9 mouse cellular contexts compared by ENCODE assay signal in genomic region chr13:4281471-4282412, GRCm38 (mm10). TPM values are rescaled to one million over a fixed set of nuclear protein-coding genes. Genes with fewer than 3 reads are reported as not detected.
DNase-seq lines count a peak whose midpoint lies in the region; ATAC-seq and TF ChIP-seq lines count a peak whose summit lies in the region.
"Had no signal": no experiment of that assay in that cellular context is flagged by ENCODE, and none has a peak within 500 bp of the region (broad histone marks: within the 10 kb centered on the region; RNA-seq: fewer than 3 reads in every experiment).

No protein-coding gene starts in this region.

- H3K9me3 ChIP-seq in heart, embryonic 12.5 days (replicated peaks): no peaks in the 10 kb centered on the region
- no peaks in the 10 kb centered on the region for H3K9me3 ChIP-seq in ES-E14 (ENCODE audit: control insufficient read depth, insufficient read depth, low read depth, low read length)
- H3K9me3 ChIP-seq in forebrain, embryonic 10.5 days: no peaks in the 10 kb centered on the region
- no peaks in the 10 kb centered on the region for H3K9me3 ChIP-seq in liver, embryonic 11.5 days (ENCODE audit: control insufficient read depth, low read length)
- H3K9me3 ChIP-seq: heart, embryonic 15.5 days had no signal

- in situ Hi-C loops in ES-E14 (cut with MboI; ENCODE audit: low sequenced_read_pairs in 2 of 2, unreplicated experiment in 2 of 2): loop anchor here in 1 of 2 experiments (10.0 kb wide), 1 partner anchor 147 kb away; no protein-coding TSS in a partner anchor

- DNase-seq in heart, adult 2 months: no peak
- DNase-seq in ES-E14 (ENCODE audit: low read depth, low spot score): peak; percentile 35
- DNase-seq in forebrain, embryonic 10.5 days (ENCODE audit: extremely low spot score, low spot score): peak; percentile 16
- DNase-seq in induced T-regulatory cell, adult 2 months (ENCODE audit: low read depth): peak; percentile 27
- no peak for DNase-seq in liver, embryonic 11.5 days (ENCODE audit: low spot score)
- DNase-seq in retina, embryonic 14.5 days (ENCODE audit: low spot score): peak; percentile 71
- DNase-seq in gastrocnemius, postnatal 10 days: no peak

- no peaks in the 10 kb centered on the region for H3K27me3 ChIP-seq in heart, adult 2 months (ENCODE audit: control insufficient read depth, insufficient read depth, low read length)
- no peaks in the 10 kb centered on the region for H3K27me3 ChIP-seq in heart, embryonic 12.5 days (replicated peaks)
- no peaks in the 10 kb centered on the region for H3K27me3 ChIP-seq in forebrain, embryonic 10.5 days (ENCODE audit: poor library complexity, severe bottlenecking)
- H3K27me3 ChIP-seq in liver, embryonic 11.5 days (replicated peaks; ENCODE audit: control insufficient read depth, insufficient read depth, low read length): no peaks in the 10 kb centered on the region
- H3K27me3 ChIP-seq: heart, embryonic 15.5 days had no signal

- H3K4me3 ChIP-seq in heart, adult 2 months: no peak overlapping the region
- H3K4me3 ChIP-seq in heart, embryonic 12.5 days: no peak overlapping the region
- H3K4me3 ChIP-seq in ES-E14 (ENCODE audit: insufficient read depth in 1 of 2, low read depth in 1 of 2, low read length in 2 of 2, poor library complexity in 1 of 2, severe bottlenecking in 1 of 2): no peak overlapping the region
- H3K4me3 ChIP-seq in forebrain, embryonic 10.5 days: no peak overlapping the region
- no peak overlapping the region for H3K4me3 ChIP-seq in liver, embryonic 11.5 days (ENCODE audit: low read depth, low read length)
- H3K4me3 ChIP-seq: heart, embryonic 15.5 days had no signal

- no peak for ATAC-seq in heart, embryonic 12.5 days (ENCODE audit: insufficient number of reproducible peaks, low FRiP score)
- peak; percentile 38; the same call in 1 of the 2 replicates for ATAC-seq in liver, embryonic 11.5 days (replicated peaks; ENCODE audit: low FRiP score)

- intact Hi-C loops in heart, adult 2 months (cut with DNase I): loop anchor here (1.0 to 5.0 kb wide), 4 partner anchors 93 to 269 kb away; no protein-coding TSS in a partner anchor

- peak; percentile 82 for TF ChIP-seq CTCF in heart, adult 2 months (IDR thresholded peaks at IDR 0.05)

- H3K36me3 ChIP-seq in heart, adult 2 months (ENCODE audit: control insufficient read depth, insufficient read depth, low read length): no peaks in the 10 kb centered on the region
- no peaks in the 10 kb centered on the region for H3K36me3 ChIP-seq in heart, embryonic 12.5 days
- H3K36me3 ChIP-seq in ES-E14 (ENCODE audit: control insufficient read depth, insufficient read depth, low read length, poor library complexity, severe bottlenecking): no peaks in the 10 kb centered on the region
- no peaks in the 10 kb centered on the region for H3K36me3 ChIP-seq in forebrain, embryonic 10.5 days (replicated peaks)
- no peaks in the 10 kb centered on the region for H3K36me3 ChIP-seq in liver, embryonic 11.5 days (ENCODE audit: control insufficient read depth, insufficient read depth, low read length)
- H3K36me3 ChIP-seq: heart, embryonic 15.5 days had no signal

- no peak overlapping the region for H3K27ac ChIP-seq in heart, adult 2 months
- no peak overlapping the region for H3K27ac ChIP-seq in heart, embryonic 12.5 days (ENCODE audit: poor library complexity, severe bottlenecking)
- H3K27ac ChIP-seq in ES-E14 (ENCODE audit: insufficient read depth, low read depth, low read length, poor library complexity, severe bottlenecking): no peak overlapping the region
- no peak overlapping the region for H3K27ac ChIP-seq in forebrain, embryonic 10.5 days
- H3K27ac ChIP-seq in liver, embryonic 11.5 days (ENCODE audit: low read depth, low read length): no peak overlapping the region
- H3K27ac ChIP-seq: heart, embryonic 15.5 days had no signal

- H3K79me2 ChIP-seq in heart, adult 2 months (replicated peaks; ENCODE audit: control insufficient read depth, insufficient read depth, low read length): no peaks in the 10 kb centered on the region

- no peaks in the 10 kb centered on the region for H3K4me1 ChIP-seq in heart, adult 2 months (ENCODE audit: control insufficient read depth, insufficient read depth, low read length)
- no peaks in the 10 kb centered on the region for H3K4me1 ChIP-seq in heart, embryonic 12.5 days (replicated peaks)
- H3K4me1 ChIP-seq in ES-E14 (ENCODE audit: control insufficient read depth in 2 of 2, insufficient read depth in 2 of 2, low read length in 2 of 2, poor library complexity in 1 of 2): no peaks in the 10 kb centered on the region
- no peaks in the 10 kb centered on the region for H3K4me1 ChIP-seq in forebrain, embryonic 10.5 days
- H3K4me1 ChIP-seq in liver, embryonic 11.5 days (replicated peaks; ENCODE audit: control insufficient read depth, insufficient read depth, low read length): no peaks in the 10 kb centered on the region
- H3K4me1 ChIP-seq: heart, embryonic 15.5 days had no signal

- TF ChIP-seq POLR2A in heart, adult 2 months (IDR thresholded peaks at IDR 0.05; ENCODE audit: insufficient read depth, low read depth, low read length): no peak

- no peak overlapping the region for H3K4me2 ChIP-seq in heart, embryonic 12.5 days
- H3K4me2 ChIP-seq in liver, embryonic 11.5 days: no peak overlapping the region
- H3K4me2 ChIP-seq: heart, embryonic 15.5 days had no signal

- no peak overlapping the region for H3K9ac ChIP-seq in heart, adult 2 months (ENCODE audit: low read depth, low read length)
- H3K9ac ChIP-seq in heart, embryonic 12.5 days: no peak overlapping the region
- no peak overlapping the region for H3K9ac ChIP-seq in ES-E14 (ENCODE audit: insufficient read depth, low read depth, low read length, poor library complexity, severe bottlenecking)
- H3K9ac ChIP-seq in liver, embryonic 11.5 days (ENCODE audit: low read depth, low read length): no peak overlapping the region
- H3K9ac ChIP-seq: heart, embryonic 15.5 days had no signal

- 25% methylated on average over 7 of the region's 7 CpGs for WGBS in heart, adult 2 months
- WGBS in heart, embryonic 12.5 days: 31% methylated on average over 7 of the region's 7 CpGs
- WGBS in forebrain, embryonic 10.5 days: 46% methylated on average over 7 of the region's 7 CpGs
- 32% methylated on average over 7 of the region's 7 CpGs for whole genome bisulfite sequencing in liver, embryonic 11.5 days

- no peak for TF ChIP-seq EP300 in heart, adult 2 months (IDR thresholded peaks at IDR 0.05; ENCODE audit: insufficient read depth, low read depth, low read length)

TF ChIP-seq in ES-E14, 5 proteins besides CTCF, POLR2A, EP300 and RAD21:
- TF ChIP-seq HCFC1 (IDR thresholded peaks at IDR 0.05; ENCODE audit: borderline replicate concordance, insufficient read depth, low read length): no peak
- peak; percentile 99 for TF ChIP-seq ZC3H11A (IDR thresholded peaks at IDR 0.05; ENCODE audit: borderline replicate concordance, low read depth, low read length)
TF ChIP-seq in ES-E14: peak in this region for 1.

RNA-seq across cellular contexts. Expression of gene Akr1c12, which starts 2.5 kb away (rescaled TPM):
- total RNA-seq in heart, adult 2 months (2021): not detected
- 0.12 and 0.14 TPM in 2 replicates for polyA plus RNA-seq in heart, adult 2 months (2012; rRNA removed)
- 0.53 and 0.55 TPM in 2 replicates for polyA plus RNA-seq in heart, embryonic 12.5 days (2016; fragmentation: Nextera tagmentation; extraction: Ambion mirVana)
- 0.76 TPM in 1 of 2 replicates, not detected in the other for total RNA-seq in ES-E14 (2012; rRNA removed)
- polyA plus RNA-seq in forebrain, embryonic 10.5 days (2016; fragmentation: Nextera tagmentation; extraction: Ambion mirVana): 0.15 TPM in 1 of 2 replicates, not detected in the other
- polyA plus RNA-seq in liver, embryonic 11.5 days (2014; fragmentation: Nextera tagmentation; extraction: Ambion mirVana): 16.7 and 17.8 TPM in 2 replicates
- not detected for total RNA-seq in gastrocnemius, postnatal 10 days (2021)

RNA-seq across cellular contexts. Expression of gene Akr1c19, which starts 53.2 kb away (rescaled TPM):
- total RNA-seq in heart, adult 2 months (2021): 1 to 10 TPM; 1.4 TPM
- polyA plus RNA-seq in heart, adult 2 months (2012; rRNA removed): 0.70 and 1.2 TPM in 2 replicates
- polyA plus RNA-seq in heart, embryonic 12.5 days (2016; fragmentation: Nextera tagmentation; extraction: Ambion mirVana): 0.92 and 1.0 TPM in 2 replicates
- 0.11 TPM in 1 of 2 replicates, not detected in the other for total RNA-seq in ES-E14 (2012; rRNA removed)
- 0.15 and 0.26 TPM in 2 replicates for polyA plus RNA-seq in forebrain, embryonic 10.5 days (2016; fragmentation: Nextera tagmentation; extraction: Ambion mirVana)
- 45.6 and 48.5 TPM in 2 replicates for polyA plus RNA-seq in liver, embryonic 11.5 days (2014; fragmentation: Nextera tagmentation; extraction: Ambion mirVana)
- total RNA-seq in gastrocnemius, postnatal 10 days (2021): under 1 TPM; 0.20 to 0.47 TPM

Comparison
In these comparisons a context has a peak if more than half of its experiments do, and no peak if none do; other contexts are left out.
1. DNase-seq: peak in ES-E14 (single experiment), forebrain, embryonic 10.5 days (single experiment), induced T-regulatory cell, adult 2 months (single experiment) and retina, embryonic 14.5 days (single experiment); none in heart, adult 2 months (0 of 2), liver, embryonic 11.5 days (single experiment) and gastrocnemius, postnatal 10 days (single experiment).
2. RNA of gene Akr1c12, which starts 2.5 kb away (polyA plus RNA-seq): 16.7 to 17.8 TPM in liver, embryonic 11.5 days; 0.53 to 0.55 TPM in heart, embryonic 12.5 days, 0.15 TPM in forebrain, embryonic 10.5 days and 0.12 to 0.14 TPM in heart, adult 2 months; every median in the first group is over 10 times any median in the second.
3. RNA of gene Akr1c19, which starts 53.2 kb away (polyA plus RNA-seq): 45.6 to 48.5 TPM in liver, embryonic 11.5 days; 0.70 to 1.2 TPM in heart, adult 2 months, 0.92 to 1.0 TPM in heart, embryonic 12.5 days and 0.15 to 0.26 TPM in forebrain, embryonic 10.5 days; every median in the first group is over 10 times any median in the second.